ENCODE assay signal across 21 mouse cellular contexts in the genomic region with DNA sequence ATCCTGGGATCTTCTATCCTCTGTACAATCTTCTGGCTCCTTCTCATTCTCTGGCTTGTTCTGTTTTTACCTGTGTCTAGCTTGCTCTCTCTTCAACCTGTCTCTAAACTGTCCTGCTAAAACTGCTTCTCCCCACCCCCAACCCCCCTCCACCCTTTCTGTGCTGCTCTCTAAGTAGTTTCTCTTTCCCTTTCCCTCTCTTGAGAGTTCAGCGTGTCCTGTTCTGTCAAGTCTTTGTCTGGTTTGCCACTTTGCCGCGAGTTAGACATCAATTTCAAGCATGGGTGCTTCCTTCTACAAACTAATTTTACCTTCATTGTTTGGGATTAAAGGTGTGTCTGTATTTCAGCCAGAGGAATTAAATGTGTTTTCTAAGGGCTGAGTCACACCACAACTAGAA. TPM values are rescaled to one million over a fixed set of nuclear protein-coding genes. Genes with fewer than 3 reads are reported as not detected.
DNase-seq lines count a peak whose midpoint lies in the region; TF ChIP-seq lines count a peak whose summit lies in the region.
"Had no signal": no experiment of that assay in that cellular context is flagged by ENCODE, and none has a peak within 500 bp of the region (broad histone marks: within the 10 kb centered on the region; RNA-seq: fewer than 3 reads in every experiment).

No protein-coding gene starts in this region.

- peaks cover 30% of the 10 kb centered on the region for H3K36me3 ChIP-seq in heart, adult 2 months (ENCODE audit: control insufficient read depth, insufficient read depth, low read length)
- peaks cover 42% of the 10 kb centered on the region for H3K36me3 ChIP-seq in heart, embryonic 10.5 days

- TF ChIP-seq CTCF in heart, adult 2 months (IDR thresholded peaks at IDR 0.05), result no peak

- intact Hi-C loops in heart, adult 2 months (cut with DNase I), result no loop called here

- H3K9me3 ChIP-seq in heart, embryonic 10.5 days, result no peaks in the 10 kb centered on the region
- H3K9me3 ChIP-seq: embryonic facial prominence, embryonic 12.5 days had no signal

- H3K4me3 ChIP-seq in heart, adult 2 months, result no peak overlapping the region
- H3K4me3 ChIP-seq in heart, embryonic 10.5 days, result no peak overlapping the region
- H3K4me3 ChIP-seq: embryonic facial prominence, embryonic 12.5 days had no signal

- no peak for TF ChIP-seq POLR2A in heart, adult 2 months (IDR thresholded peaks at IDR 0.05; ENCODE audit: insufficient read depth, low read depth, low read length)

- H3K27me3 ChIP-seq in heart, adult 2 months (ENCODE audit: control insufficient read depth, insufficient read depth, low read length), result no peaks in the 10 kb centered on the region
- H3K27me3 ChIP-seq in heart, embryonic 10.5 days (ENCODE audit: insufficient read depth, poor library complexity, severe bottlenecking), result no peaks in the 10 kb centered on the region
- H3K27me3 ChIP-seq: embryonic facial prominence, embryonic 12.5 days had no signal

- H3K27ac ChIP-seq in heart, adult 2 months, result no peak overlapping the region
- H3K27ac ChIP-seq in heart, embryonic 10.5 days, result no peak overlapping the region
- H3K27ac ChIP-seq: embryonic facial prominence, embryonic 12.5 days had no signal

- H3K4me1 ChIP-seq in heart, adult 2 months (ENCODE audit: control insufficient read depth, insufficient read depth, low read length), result peaks cover 10% of the 10 kb centered on the region
- peaks cover 3% of the 10 kb centered on the region; the same call in 1 of the 2 replicates for H3K4me1 ChIP-seq in heart, embryonic 10.5 days

- DNase-seq in heart, adult 2 months, result no peak
- no peak for DNase-seq in heart, embryonic 10.5 days (ENCODE audit: low spot score)
- DNase-seq in CD4-positive, CD25-positive, alpha-beta regulatory T cell, adult 2 months (ENCODE audit: low read depth, low spot score), result peak; percentile 53
- peak; percentile 72 for DNase-seq in induced T-regulatory cell, adult 2 months (ENCODE audit: low read depth)
- DNase-seq in naive thymus-derived CD4-positive, alpha-beta T cell, adult 2 months (ENCODE audit: low read depth), result peak; percentile 52
- DNase-seq in left cerebral cortex, adult 8-10 months (ENCODE audit: low spot score in 2 of 2), result no peak
- DNase-seq in cerebellum, postnatal 25 days, result no peak
- DNase-seq: adrenal gland, postnatal 36 days; cerebellum, adult 2 months; gastrocnemius, postnatal 10 days; kidney, adult 2 months; kidney, postnatal 14 days; thymus, postnatal 25 days had no signal

- TF ChIP-seq EP300 in heart, adult 2 months (IDR thresholded peaks at IDR 0.05; ENCODE audit: insufficient read depth, low read depth, low read length), result no peak

- H3K79me2 ChIP-seq in heart, adult 2 months (replicated peaks; ENCODE audit: control insufficient read depth, insufficient read depth, low read length), result peaks cover 2% of the 10 kb centered on the region; the same call in 1 of the 2 replicates

- 39% methylated on average over 3 of the region's 3 CpGs for WGBS in heart, adult 2 months
- WGBS in heart, embryonic 10.5 days, result 86% methylated on average over 3 of the region's 3 CpGs

- H3K9ac ChIP-seq in heart, adult 2 months (ENCODE audit: low read depth, low read length), result 0 out of 2 replicates have a peak overlapping the region, but pooled peaks have one; percentile 25
- H3K9ac ChIP-seq: embryonic facial prominence, embryonic 12.5 days had no signal

RNA-seq across cellular contexts. Expression of a gene that starts 5.7 kb away (rescaled TPM):
- 100 to 1,000 TPM; 108 to 129 TPM for total RNA-seq in heart, adult 2 months (2021)
- polyA plus RNA-seq in heart, adult 2 months (2012; rRNA removed), result 215 and 253 TPM in 2 replicates
- 483 and 538 TPM in 2 replicates for polyA plus RNA-seq in heart, embryonic 10.5 days (2016; fragmentation: Nextera tagmentation; extraction: Ambion mirVana)
- total RNA-seq in left cerebral cortex, adult 8-10 months (2022), result 100 to 1,000 TPM in 3 of 4 experiments, 10 to 100 TPM in 1; 84.9 to 112 (median 104) TPM

RNA-seq across cellular contexts. Expression of a gene that starts 53.0 kb away (rescaled TPM):
- total RNA-seq in heart, adult 2 months (2021), result not detected
- 0.12 TPM in 1 of 2 replicates, not detected in the other for polyA plus RNA-seq in heart, adult 2 months (2012; rRNA removed)
- not detected in 2 replicates for polyA plus RNA-seq in heart, embryonic 10.5 days (2016; fragmentation: Nextera tagmentation; extraction: Ambion mirVana)
- not detected for total RNA-seq in left cerebral cortex, adult 8-10 months (2022)
- total RNA-seq: adrenal gland, postnatal 36 days; gastrocnemius, postnatal 10 days; heart, postnatal 25 days; layer of hippocampus, adult 8-10 months; left cerebral cortex, postnatal 10 days; megakaryocyte, adult 5-6 weeks had no signal
- polyA plus RNA-seq: C2C12; cerebellum, adult 2 months; cortical plate, adult 2 months; embryonic facial prominence, embryonic 12.5 days; kidney, adult 2 months; lung, postnatal 0 days had no signal

Comparison
In these comparisons a context has a peak if more than half of its experiments do, and no peak if none do; other contexts are left out.
1. DNase-seq: peak in CD4-positive, CD25-positive, alpha-beta regulatory T cell, adult 2 months (single experiment), induced T-regulatory cell, adult 2 months (single experiment) and naive thymus-derived CD4-positive, alpha-beta T cell, adult 2 months (single experiment); none in heart, adult 2 months (0 of 2), heart, embryonic 10.5 days (single experiment), left cerebral cortex, adult 8-10 months (0 of 2) and cerebellum, postnatal 25 days (0 of 2).